Mouse (Mus musculus) retina, embryonic 14.5 days (tissue): ENCODE measurements around the gene Golt1a.

ENCODE experiments used
- DNase-seq: peaks from one replicate; pipeline ENCODE4 v3.0.0-alpha.2; 2015; ENCODE audit warnings: low spot score

Gene Golt1a

DNA sequence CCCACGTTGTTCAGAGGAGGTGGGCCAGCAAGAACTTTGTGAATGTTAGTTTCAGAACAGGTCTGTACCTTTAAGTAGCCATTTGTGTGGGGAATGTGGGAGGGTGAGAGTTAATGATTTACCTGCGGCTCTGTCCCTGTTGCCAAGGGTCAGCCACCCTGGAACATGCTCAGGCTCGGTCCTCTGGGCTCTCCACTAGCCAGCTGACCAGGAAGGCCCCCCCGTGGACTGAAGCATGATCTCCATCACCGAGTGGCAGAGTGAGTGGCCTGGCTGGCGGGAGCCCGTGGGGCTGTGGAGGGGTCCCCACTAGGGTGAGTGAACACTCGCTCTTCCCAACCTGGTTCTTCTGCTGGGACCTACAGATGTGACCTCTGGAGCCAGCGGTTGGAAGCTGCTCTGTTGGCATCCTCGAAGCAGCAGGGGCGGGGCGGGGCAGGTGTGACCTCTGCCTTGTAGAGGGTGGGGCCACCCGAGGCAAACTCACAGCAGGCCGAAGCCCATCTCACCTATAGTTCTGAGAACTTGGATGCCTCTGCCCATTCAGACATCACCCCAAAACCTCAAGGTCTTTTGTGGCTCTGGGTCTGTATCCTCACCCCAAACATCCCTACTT, at the start of gene Golt1a:
Gene Golt1a, plus strand, starts transcription at position 149 of the 616 bp plus-strand sequence.
- DNase-seq = no peak

DNA sequence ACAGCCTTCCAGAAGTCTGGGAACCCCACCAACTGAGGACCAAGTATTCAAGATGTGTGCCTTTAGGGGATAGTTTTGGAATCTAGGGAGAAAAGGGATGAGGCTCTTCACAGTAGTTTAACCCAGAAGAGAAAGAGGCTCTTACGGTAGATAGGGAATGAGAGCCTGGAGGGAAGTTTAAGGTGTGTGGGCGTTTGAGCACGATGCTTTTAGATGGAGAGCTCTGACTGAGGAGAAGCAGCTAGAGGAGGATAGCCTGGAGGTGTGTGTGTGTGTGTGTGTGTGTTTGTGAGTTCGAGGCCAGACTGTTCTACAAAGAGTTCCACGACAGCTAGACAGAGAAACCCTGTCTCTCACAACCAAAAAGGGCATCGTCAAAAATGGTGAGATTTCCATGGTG, 47.0 kb upstream of the Golt1a start:
- DNase-seq = no peak

DNA sequence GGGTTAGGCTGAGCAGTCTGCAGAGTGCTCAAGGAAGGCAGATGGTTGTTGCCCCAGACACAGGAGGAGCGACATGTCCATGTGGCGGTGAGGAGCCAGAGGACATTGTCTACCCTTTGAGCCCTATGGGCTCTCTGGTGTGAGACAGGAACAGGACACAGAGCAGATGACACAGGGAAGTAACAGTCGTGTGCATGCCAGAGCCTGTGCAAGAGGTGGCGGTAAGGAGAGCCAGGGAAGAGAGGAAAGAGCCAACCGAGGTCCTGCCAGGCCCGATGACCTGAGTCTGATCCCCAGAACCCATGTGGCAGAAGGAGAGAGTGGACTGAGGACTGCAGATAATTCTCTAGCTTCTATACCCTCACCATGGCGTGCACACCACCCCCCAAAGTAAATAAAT, 46.5 kb upstream of the Golt1a start:
- DNase-seq = no peak

DNA sequence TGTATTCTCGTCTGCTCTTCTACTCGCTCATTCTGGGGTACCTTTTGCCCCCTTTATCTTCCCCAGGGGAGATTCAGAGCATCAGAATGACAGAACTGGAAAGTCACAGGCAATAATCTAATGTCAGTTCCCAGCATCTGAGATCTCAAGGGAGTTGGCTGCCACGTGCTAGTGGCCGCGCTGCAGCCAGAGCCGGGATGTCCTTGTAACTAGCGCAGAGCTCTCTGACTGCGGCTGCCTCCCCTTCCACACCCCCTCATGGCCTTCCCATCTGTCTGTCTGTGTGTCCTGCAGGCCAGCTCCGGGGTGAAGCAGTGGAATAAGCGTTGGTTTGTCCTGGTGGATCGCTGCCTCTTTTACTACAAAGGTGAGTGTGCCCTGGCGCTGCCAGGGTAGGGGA, 45.2 kb upstream of the Golt1a start:
- no peak for DNase-seq

DNA sequence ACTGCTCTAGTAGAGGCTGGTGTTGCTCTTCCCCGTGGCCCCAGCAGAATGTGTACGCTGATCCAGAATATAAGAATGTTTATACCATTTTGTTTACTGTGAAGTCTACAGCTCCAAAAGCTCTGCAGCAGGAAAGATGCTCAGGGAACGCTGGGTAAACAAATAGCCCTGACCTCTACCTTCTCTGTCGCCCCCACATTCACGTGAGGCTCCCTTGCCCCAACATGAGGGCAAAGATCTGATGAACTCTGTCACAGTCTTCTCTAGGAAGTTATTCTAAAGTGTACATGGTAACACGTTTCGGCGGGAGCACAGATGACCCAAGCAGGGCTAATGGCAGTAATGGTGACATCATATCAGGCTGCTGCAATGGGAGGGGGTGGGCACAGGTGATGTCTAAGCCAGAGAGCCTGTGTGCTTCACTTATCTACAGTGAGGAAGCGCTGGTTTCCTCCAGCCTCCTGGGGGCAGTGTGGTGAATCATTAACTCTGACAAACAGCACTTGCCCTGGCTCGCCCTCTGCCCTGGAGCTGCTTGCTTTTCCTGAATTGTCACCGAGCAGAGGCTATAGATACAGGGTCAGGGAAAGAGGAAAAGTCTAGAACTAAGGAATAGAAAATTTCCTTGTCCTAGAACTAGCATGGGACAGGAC, 44.4 kb upstream of the Golt1a start:
- no peak for DNase-seq

DNA sequence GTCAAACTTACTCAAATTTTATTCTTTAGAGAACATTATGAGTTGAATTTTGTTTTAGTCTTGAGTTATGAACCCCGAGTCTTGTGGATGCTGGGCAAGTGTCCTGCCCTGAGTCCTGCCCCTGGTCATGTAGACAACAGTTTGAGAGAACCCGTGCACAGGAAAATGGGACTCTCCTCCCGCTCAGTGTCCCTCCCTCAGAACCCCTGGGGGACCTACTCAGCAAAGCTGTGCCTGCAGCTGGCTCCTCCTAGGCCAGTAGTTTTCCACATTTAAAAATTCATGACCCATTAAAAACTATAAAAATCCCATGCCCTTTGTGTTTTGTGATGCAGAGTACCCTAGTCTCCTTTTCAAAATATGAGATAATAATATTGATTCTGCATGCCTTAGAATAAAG, 42.5 kb upstream of the Golt1a start:
- no peak for DNase-seq

DNA sequence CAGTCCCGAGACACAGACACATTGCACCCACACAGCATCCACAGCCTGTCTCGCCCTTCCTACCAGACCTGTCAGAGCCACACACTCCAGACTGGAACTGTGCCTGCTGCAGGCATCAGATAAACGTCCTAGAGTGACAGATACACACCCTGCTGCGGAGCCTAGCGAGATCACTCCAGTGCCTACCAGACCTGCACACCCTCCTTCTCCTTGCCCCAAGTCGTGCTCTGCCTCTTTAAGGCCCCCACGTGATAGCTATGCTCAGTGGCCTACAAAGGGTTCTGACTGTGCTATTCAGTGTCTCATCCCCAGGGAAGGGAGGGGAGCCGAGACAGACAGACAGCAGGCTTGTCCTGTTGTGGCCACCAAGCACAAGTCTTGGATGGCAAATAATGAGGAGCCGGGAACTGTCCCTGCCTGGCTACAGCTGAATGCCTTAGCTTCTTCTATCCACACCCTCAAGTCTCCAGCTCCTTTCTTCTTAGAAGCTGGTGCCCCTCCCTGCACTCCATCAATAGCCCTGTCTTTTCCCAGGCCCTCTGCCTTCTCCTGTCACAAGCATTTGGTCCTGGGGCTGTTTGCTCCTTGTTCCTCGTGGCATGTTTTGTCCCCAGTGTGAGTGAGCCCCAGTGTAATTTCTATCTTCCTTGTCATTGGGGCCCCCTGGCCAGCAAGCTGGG, 41.6 kb upstream of the Golt1a start:
- DNase-seq = peak; percentile 75

DNA sequence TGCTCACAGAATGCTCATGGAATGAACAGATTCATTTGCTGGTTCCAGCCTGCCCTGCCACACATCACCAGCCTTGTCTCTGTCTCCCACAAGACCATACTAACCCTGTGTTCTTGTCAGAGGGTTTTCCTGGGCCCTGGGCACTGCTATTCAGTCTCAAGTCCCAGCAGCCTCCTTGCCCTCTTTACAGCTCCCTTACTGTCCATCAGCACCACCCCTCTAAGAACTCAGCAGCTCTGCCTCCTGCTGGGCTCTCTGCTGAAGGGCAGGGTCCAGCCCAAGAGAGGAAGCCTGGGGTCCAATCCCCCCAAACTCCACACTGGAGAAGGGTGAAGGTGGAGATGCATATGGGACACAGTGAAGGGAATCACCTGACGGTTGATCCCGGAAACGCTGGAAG, 41.1 kb upstream of the Golt1a start:
- peak; percentile 54 for DNase-seq

DNA sequence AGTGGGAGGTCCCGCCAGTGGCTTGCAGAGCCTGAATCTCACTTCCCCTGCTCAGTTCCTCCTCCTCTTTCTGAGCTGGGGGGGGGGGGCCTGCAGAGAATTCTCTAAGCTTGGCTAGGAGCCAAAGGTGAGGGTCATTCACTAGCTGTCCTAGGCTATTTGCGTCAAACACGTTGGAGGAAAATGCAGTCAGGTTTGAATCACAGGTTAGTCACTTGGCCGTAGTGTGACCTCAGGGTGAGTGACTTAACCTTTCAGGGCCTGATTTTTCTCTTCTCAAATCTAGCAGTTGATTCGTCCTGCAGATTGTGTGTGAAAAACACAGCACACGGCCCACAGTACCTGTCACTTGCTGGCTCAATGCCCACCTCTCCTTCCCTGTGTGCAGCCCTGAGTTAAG, 39.3 kb upstream of the Golt1a start:
- no peak for DNase-seq

DNA sequence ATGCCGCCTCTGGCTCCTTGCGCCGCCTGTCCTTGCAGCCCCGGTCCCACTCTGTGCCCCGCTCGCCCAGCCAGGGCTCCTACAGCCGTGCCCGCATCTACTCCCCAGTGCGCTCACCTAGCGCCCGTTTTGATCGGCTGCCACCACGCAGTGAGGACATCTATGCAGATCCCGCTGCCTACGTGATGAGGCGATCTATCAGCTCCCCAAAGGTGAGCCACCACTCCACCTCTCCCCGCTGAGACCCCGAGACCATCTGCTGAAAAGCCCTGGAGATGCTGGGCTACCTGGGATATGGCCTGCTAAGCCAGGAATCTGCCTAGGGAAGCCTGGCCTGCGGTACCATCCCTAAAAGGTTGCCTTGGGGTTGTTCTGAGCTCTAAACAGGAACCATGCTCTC, 35.4 kb upstream of the Golt1a start:
- DNase-seq = no peak

DNA sequence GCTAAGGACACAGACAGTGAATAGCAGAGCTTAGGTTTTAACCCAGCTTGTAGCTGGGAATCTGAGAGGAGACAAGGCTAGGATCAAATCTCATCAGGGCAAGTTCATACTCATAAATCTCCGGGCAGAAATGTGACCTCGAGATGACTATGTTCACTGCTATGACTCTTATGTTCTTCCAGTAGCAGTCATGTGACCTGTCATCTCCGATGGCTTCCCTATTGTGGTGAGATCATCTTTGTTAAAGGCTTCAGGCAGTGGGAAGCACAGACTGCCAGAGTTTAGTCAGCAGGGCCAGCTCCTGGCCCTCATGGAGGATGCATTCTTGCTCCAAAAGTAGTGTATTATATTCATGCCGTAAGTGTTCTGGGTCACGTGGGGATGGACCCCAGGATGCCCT, 32.6 kb upstream of the Golt1a start:
- DNase-seq = no peak

DNA sequence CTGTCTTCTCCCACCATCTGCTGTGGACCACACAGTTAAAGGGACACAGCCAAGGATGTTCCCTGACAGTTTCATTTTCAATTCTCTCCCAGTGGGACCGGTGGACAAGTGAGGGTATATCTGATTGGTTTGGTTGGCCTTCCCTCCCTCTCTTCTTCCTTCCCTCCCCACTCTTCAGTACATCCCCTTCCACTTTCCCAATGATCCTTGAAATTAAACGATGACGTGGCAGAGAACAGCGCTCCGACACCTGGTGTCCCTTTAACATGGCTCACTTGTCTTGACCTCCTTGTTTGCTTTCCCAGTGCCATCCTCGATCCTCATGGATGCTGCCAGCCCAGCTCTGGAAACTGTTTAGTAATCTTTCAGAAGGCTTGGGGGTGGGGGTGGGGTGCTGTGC, 31.1 kb upstream of the Golt1a start:
- no peak for DNase-seq

DNA sequence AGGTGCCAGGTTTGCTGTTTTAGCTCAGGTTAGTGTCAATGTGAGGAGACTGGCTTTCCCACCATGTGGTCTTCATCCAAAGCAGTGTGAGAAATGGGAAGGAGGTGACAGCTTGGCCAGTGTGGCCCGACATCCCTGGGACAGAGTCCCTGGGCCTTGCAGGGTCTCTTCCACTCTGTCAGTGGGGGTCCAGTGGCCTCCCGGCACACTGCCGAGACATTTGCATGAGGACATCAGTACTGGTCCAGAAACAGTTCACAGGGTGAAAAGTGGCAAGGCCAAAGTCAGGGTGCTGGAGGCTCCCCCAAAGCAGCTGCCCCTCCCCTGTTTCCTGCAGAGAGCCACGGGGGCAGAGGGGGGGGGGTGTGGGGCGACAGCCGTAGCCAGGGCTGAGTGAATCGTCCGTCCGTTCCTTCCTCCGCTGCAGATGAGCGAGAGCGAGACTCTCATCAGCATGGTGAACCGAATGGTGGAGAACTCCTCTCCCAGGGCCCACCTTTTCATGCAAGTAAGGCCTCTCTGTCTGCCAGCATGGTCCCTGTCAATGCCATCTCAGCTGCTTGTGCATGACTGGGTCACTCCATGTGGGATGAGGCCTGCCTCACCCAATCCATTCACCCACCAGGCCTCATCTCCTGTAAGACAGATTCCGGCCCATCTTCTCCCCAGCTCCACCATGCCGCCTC, 30.5 kb upstream of the Golt1a start:
- no peak for DNase-seq

DNA sequence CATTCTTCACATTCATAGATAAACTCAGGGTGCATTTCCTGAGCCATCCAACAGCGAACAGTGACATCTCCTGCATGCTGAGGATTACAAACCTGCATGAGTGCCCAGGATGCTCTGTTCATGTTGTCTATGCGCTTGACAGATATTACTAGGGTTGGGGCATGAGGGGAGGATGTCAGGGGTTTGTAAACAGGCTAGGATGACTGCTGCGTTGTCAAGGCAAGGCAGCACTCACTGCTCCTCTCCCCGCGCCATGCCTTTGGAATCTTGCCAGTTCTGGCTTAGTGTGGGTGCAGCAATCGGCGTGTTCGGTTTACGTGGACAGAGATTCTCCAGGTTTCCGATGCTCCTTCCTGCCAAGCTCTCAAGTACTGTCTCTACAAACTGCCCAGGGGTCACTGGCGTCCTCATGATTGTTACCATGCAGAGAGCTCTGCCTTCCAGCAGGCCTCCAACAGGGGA, 29.9 kb upstream of the Golt1a start:
- DNase-seq = no peak

DNA sequence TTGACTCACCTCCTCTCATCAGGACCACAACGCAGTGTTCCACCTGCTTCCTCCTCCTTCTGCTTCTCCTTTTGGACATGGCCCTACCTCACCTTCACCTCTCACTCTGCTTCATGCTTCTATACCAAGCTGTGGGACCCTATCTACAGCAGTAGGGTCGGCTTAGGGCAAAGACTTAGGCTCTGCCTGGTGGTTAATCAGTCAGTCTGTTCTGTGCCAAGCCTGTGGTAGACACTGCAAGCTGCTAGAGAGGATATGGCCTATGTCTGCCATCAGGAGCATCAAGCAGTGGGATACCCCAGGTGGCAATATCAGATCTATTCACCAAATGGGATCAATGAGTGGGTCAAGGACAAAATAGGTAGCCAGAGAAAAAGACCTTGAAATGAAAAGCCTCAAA, 29.1 kb upstream of the Golt1a start:
- DNase-seq = no peak

DNA sequence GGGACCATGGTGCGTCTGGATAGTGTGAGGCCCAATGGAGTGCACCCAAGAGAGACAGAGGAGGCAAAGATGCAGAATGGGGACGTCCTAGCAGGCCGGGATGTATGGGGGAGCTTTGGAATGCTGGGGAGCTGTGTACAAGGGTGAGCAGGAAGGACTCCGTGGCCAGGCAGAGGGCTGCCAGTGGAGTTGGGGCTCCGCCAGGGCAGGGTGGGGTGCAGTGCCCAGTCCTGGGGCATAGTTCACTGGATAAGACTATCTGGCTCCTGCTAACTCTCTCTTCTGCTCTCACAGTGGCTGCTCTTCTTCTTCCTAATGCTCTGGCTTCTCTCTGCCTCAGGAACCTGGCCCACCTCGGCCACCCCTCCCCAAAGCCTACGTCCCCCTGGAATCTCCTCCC, 23.7 kb upstream of the Golt1a start:
- DNase-seq = no peak

DNA sequence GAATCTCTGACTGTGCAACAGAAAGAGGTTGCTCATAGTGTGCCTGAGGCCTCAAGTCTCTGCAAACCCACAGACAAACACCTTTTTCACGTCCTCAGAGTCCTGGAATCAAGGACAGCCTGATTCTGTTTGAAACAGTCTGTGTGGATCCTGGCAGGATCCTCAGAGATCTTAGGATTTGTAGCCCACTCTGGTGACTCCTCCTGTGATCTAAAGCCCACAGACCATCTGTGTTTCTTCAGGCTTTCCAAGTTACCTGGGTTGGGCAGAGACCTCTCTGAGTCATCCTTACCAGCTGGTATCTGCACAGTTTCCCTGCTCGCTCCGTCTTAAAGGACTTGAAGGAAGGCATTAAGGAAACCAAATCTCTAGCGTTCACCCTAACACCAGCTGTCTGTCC, 22.5 kb upstream of the Golt1a start:
- no peak for DNase-seq

DNA sequence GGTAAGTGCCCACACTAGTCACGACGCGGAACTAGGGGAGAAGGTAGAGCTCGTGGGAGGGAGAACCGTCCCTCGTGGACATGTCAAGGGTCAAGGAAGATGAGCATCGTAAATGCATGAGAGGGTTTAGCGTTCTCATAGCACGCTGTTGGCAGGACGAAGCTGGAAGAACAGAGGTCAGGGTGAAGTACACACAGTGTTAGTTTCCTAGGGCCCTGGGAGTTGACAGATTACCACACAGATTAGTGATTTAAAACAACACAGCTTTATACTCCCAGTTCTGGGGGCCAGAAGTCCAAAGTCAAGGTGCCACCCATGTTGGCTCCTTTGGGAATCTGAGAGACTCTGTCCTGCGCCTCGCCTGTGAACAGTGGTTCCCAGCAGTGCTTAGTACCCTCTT, 21.7 kb upstream of the Golt1a start:
- DNase-seq = no peak

DNA sequence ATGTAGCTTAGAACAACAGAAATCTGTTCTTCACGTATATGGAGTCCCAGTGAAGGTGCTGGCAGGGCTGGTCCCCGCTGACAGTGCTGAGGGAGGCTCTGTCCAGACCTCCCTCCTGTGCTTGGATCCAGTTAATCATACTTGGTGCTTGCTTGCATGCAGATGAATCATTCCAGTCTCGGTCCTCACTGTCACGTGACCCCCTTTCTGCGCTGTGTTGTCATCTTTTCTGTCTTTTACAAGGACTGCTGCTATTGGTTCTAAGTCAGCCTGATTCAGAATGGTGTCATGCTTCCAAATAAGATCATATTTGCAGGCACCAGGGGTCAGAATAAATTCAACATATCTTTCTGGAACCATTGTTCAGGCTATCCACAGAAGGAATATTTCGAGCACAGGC, 17.7 kb upstream of the Golt1a start:
- no peak for DNase-seq

DNA sequence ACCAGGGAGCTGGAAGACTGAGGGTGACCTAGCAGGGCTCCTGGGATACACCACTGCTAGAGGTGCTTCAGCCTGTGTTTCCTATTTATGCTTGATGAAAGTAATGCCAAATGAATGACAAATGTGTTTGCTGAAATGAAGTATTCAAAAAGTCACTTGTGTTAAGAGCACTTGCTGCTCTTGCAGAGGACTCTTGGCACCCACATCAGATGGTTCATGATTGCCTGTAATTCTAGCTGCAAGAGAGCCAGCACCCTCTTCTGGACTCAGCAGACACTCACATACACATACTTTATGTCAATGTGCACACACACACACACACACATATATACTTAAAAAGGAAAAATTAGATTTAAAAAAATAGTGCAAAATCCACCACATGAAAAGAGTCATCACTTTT, 17.0 kb upstream of the Golt1a start:
- DNase-seq = no peak

DNA sequence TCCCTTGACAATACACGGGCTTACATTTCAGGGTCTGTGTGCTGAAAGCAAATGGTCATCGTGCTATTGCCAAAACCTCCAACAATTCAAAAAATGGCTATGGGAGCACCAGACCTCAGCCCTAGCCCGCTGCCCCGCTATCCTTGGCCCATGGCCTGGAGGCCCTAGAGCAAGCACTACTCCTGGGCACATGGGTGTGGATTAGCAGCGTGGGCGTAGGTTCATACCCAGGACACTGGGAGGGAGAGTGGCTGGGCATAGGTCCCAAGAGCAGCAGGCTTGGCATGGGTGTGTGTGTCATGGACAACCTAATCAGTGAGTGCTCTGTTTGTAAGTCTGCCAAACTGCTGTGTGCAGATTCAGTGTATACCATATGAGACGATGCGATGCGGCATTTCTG, 13.2 kb upstream of the Golt1a start:
- no peak for DNase-seq

DNA sequence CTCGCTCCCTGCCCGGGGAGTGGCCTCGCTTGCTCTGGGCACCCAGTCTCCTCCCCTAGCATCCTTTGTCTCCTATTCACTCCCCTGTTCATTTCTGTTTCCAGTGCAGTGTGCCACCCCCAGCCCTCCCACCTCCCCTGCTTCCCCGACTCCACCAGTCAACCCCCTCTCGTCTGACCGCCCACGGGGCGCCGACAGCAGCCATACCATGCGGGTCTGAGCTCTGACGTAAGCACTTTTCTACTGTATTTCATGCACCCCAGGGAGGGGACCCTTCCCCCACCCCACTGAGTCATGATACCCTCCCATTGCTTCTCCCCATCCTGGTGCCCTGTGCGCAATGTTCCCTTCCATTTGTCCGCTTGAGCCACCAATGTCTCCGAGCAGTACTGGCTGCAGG, 10.8 kb upstream of the Golt1a start:
- no peak for DNase-seq

DNA sequence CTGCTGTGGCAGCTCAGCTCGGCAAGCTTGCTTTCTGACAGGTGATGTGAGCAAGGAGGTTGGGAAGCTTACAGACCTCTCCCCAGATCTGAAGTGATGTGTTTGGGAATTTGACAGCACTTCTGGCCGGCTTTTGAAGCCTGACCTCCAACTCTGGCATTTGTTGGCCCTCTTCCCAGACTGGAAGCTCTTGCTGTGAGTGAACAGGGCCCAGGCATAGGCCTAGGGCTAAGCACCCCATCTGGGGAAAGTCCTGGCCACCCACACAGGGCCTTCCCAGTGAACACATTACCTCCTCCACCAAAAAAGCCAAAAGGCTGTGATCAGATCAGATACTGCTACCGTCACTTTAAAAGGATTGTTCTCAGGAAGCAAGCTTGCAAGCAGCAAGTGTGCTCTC, 7.1 kb upstream of the Golt1a start:
- DNase-seq = no peak
